Mouse (Mus musculus) cerebellum, adult 9-10 months (tissue): ENCODE results near the gene Ankrd52.

Experiments used
- DNase-seq: peaks from one replicate; pipeline ENCODE4 v3.0.0; 2022

Ankrd52 gene

DNA sequence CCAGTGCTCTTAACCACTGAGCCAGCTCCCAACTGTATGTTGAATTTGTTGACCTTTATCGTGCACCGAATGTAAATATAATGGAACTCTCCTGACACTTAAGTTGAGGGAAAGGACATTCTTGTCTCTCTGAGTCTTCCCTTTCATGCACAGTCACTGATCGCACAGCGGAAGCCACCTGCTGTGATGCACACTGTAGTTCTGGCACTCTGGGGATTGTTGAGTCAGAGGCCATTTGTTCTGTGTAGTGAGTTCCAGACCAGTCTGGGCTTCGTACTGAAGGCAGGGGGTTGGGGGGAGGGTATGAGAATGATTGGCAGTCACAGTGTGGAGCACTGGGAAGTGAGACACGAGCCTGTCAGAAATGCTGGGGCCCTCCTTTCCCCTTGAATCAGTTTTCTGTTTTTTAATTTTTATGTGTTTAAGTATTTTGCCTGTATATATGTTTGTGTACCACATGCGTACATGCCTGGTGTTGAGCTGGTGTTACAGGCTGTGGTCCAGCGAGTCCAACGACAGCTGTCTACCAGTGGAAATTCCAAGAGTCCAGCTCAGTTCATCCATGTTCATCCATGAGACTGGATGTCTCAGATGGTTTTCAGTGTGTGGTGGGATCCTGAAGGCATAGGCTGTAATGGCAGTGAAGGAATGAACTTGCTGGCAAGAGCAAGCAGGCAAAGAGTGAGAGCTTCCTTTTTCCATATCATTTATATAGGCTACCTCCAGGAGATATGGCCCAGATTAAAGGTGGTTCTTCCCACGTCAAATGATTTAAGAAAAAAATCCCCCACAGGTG lies 64.6 kb downstream of the Ankrd52 start:
- no peak for DNase-seq

DNA sequence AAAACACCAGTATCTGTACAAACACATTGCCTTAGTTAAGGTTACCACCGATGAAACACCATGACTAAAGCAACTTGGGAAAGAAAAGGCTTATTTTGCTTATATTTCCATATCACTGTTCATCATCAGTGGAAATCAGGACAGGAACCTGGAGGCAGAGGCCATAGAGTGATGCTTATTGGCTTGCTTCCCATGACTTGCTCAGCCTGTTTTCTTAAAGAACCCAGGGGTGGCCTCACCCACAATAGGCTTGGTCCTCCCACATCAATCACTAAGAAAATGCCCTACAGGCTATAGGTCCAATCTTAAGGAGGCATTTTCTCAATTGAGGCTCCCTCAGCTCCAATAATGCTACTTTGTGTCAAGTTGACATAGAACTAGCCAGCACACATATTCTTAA lies 65.8 kb downstream of the Ankrd52 start:
- DNase-seq: no peak

DNA sequence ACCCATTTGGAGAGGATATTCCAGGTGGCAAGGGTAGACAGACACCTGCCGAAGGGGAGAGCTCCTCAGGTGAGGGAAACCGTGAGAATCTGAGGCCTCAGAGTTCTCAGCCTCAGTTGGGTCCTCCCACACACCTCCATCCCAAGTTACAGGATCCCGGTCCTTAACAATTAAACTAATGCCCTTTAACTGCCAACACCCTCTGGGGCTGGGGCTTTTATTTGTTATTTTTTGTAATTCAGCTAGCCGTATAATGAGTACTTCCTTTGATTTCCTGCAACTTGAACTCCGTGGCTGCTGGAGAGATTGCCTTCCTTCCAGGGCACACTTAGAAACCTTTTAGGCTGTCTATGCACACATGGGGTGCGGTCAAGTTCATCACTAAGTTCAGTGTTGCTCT lies 67.4 kb downstream of the Ankrd52 start:
- no peak for DNase-seq

DNA sequence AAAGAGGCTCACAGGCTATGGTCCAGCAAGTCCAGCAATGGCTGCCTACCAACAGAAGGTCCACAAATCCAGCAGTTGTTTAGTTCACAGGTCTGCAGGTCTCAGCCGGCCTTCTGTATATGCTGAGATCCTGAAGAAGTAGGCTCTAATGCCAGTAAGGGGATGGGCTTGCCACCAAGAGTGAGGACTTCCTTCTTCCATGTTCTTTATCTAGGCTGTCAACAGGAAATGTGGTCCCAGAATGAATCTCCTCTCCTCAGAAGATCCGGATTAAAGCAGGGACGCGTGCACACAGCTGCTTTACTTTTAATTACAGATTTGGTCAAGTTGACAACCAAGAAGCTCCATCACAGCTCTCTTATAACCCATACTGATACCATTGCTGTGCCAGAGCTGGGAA lies 68.5 kb downstream of the Ankrd52 start:
- DNase-seq: no peak

DNA sequence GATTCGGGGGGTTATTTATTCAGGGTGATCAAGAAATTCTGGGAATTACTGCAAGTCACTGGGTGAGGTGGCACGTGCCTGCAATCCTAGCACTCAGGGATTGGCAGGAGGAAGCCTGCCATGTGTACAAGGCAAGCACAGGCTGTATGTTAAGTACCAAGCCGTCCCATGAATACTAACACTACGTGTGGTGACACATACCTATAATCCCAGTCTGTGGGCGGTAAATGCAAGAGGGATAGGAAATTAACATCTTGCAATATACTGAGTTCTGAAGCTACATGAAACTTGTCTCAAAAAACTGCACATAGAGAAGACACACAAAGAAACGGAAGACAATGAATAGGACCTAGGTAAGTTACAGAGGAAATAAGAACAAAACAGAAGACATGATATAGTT lies 74.1 kb downstream of the Ankrd52 start:
- no peak for DNase-seq

DNA sequence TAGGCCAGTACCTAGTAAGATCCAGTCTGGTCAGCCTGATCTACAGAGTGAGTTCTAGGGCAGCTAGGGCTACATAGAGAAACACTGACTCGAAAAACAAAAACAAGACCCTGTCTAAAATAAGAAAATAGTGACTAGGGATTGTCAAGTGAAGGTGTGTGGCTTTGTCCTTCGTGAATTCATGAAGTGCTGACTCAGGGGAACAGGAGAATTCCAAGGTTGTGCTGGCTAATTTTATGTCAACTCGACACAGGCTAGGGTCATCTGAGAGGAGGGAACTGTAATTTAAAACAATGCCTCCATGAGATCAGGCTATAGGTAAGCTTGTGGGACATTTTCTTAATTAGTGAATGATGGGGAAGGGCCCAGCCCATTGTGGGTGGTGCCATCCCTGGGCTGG lies 77.6 kb downstream of the Ankrd52 start:
- no peak for DNase-seq

DNA sequence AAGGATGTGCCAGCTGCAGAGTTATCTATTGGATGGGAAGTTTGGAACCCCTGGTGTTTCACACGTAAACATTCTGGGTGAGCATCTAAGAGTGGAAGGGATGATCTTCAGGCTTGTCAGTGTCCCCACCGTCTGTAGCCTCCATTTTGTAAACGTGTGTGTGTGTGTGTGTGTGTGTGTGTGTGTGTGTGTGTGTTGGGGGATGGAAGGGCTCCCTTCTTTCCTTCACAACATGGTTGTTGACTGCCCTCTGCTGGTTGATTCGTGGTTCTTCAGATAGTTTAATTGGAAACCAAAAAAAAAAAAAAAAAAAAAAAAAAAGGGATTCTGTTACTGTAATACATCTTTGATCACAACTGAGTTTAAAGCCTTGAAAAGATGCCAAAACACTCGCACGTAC lies 78.4 kb downstream of the Ankrd52 start:
- DNase-seq: peak; percentile 85

DNA sequence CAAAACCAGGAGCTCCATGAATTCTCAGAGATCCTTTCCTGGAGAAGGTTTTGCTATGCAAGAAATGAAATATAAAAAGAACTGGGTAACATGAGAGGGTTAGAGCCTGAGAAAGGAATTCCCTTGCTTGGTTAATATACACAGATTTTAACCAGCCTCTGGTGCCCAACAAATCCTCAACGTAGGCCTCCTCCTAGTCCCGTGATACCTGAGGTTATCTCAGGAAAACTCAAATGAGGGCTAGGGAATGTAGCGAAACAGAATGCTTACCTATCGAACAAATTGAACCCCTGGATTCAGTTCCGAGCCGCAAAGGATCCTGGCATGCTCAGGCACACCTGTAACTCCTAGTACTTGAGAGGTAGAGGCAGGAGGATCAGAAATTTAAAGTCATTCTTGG lies 80.8 kb downstream of the Ankrd52 start:
- DNase-seq: no peak
